Mouse (Mus musculus) monocyte, adult 2 months (primary cell): ENCODE data around the gene Fbn1.

ENCODE experiments used
- DNase-seq, 2 experiments: peaks; one replicate each; pipeline ENCODE4 v3.0.0; 2022; ENCODE audit warnings: low spot score in 2 of 2, low read depth in 1 of 2

Fbn1 gene

DNA sequence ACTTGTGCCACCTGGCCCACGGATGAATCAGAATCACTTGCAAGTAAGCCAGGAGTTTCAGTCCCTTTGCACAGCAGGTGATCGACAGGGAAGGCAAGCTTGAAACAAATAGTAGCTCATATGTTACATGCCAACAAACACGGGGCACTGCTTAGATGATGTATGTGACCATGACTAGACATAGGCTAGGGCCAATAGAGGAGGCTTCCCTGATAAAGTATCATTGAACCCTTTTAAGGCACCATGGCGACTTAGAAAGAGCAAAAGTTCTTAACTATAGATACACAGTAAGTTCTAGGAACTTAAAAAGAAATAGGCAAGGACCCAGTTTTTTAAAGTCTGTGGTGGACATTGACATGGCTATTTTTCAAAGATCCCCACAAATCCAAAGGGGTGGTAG lies at the start of gene Fbn1:
Gene Fbn1 (minus strand): TSS at position 101 of the 400 bp plus-strand sequence.
- DNase-seq = no peak

DNA sequence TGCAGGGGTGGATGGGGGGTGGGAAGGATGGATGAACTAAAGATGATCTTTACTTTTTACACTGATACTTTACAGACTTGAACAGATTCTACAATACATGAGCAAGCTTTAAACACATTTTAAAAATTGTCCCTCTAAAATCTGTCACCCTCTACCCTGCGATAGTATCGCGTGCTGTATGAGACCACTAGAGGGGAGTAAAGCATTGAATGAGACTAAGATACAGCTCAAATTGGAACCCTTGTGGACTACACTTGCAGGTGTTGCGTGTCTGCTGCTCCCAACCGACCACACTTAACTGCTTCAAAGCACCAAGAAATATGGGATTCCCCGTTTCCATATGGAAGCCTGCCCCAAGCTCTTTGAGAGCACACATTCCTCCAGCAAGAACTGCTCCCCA lies 48.0 kb upstream of the Fbn1 start:
- no peak for DNase-seq

DNA sequence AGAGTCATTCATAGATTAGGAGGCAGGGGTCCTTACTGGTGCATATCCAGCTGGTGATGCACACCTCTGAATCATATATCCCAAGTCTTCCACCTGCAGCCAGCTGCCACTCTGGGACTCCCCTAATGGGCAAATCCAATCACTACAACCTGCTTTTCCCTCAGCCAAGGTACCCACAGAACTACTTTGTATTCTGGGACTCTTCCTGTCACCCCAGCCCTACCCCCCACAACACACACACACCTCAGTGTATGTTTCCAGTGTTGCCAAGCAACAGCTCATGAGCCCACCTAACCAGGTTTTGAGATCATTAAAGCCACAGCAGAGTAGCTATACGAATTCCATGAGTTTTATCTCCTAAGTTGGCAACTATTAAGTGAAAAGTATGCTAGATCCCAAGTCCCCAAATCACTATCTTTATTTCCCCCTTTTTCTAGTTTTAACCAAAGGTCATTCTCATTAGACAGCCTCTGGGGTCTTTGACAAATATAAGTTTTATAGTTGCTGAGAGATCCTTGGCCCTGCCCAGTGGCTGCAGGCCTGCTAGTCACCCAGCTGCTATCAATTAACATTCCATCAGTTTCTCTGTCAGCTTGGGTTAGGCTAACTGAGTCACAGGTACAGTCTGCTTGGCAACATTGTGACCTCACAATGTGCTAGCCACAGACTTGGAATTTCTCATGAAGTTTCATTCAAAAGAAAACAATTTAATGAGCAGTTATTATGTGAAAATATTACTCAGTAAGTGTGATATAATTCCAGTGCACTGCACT lies 41.2 kb upstream of the Fbn1 start:
- no peak for DNase-seq

DNA sequence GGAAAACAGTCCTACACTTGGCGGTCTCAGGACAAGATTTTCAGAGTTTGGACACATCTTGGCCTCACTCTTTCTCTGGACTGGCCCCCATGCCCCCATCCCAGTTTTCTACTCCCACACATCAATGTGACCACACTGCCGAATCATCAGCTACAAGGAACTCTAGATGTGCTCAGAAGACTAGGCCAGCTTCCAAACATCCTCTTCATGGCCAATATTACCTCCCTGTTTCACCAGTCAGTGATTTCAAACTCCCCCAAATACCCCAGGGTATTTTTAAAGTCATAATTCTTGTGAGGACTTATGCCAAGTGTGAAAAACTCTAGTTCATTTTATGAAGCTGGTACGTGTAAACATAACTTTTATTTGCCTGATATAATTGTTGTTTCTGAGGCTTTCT lies 37.2 kb upstream of the Fbn1 start:
- no peak for DNase-seq

DNA sequence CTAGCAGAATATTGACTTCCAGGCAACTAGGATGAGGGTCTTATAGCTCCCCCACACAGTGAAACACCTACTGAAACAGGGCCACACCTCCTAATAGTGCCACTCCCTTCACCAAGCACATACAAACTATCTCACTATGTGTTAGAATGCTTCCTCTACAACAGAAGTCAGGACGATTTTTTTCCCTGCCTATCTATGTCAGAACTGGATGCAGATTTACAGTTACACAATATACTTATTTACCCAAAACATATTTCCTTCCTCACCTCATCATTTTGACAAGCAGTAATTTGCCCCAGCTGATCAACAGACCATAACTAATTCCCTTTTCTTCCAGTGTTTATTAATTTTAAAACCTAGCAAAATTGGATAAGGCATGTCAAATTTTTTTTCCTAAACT lies 35.9 kb upstream of the Fbn1 start:
- no peak for DNase-seq

DNA sequence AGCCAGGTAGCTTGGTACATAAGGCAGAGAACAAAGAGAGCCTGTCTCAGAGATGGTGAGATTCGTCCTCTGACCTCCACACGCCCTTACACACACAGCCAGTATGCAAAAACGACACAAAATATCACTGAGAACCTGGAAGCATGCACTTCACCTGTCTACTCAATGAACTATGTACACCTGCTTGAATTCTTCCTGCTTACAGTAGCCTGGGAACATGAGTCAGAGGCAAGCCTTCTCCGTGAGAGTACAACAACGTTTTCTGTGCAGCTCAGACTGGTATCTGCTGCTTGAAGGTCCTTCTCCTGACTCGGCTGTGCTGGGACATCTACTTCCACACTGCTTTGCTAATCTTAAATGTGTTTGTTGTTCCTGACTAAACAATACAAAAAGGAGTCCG lies 33.7 kb upstream of the Fbn1 start:
- no peak for DNase-seq

DNA sequence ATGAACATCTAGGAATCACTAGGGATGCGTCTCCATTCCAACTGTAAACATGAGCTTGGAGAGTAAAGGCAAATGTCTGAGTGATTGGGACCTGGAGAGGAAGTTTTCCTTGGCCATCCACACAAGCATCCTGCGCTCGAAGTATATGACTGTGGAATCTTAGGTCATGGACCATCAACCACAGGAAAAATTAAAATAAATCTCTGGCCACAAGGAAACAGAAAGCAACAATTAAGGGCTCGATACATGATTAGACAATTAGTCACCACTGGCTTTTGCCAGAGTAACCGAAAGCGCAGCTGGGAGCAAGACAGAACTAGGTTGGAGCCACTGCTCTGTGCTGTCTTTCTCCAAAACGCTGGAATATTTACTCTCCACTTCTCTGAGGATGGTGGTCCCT lies 32.8 kb upstream of the Fbn1 start:
- DNase-seq = no peak

DNA sequence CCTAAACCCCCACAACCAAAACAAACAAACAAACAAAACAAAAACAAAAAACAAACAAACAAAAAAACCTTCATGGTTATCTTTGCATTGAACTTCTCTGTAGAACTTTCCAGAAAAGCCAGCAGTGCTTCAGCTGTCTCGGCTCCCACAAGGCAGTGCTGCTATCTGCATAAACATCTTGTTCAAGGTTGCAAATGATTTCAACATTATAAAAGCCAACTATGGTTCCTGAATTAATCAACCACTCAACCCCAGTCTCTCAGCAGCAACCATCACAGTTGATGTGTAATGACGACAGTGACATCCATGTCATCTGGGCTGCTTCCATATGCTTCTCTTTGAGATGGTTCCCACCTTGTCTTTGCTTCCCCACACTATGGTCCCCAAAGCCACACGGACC lies 31.8 kb upstream of the Fbn1 start:
- no peak for DNase-seq

DNA sequence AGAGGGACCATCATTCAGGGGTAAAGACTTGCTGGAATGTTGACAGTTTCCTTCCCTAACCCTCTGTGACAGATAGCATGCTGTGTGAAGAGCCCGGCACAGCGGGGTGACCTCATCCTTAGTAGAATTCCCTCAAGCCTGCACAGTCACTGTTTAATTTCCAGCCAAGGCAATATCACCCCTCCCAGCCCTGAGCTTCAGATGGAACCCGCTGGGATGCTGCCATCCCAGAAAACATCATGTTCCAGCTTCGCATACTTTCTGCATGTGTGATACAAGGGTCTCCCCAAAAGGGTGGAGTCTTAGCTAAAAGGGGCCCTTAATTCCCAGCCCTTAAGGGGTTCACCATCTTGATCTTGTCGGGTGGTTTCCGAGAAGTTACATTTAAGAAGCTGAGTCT lies 22.9 kb upstream of the Fbn1 start:
- no peak for DNase-seq

DNA sequence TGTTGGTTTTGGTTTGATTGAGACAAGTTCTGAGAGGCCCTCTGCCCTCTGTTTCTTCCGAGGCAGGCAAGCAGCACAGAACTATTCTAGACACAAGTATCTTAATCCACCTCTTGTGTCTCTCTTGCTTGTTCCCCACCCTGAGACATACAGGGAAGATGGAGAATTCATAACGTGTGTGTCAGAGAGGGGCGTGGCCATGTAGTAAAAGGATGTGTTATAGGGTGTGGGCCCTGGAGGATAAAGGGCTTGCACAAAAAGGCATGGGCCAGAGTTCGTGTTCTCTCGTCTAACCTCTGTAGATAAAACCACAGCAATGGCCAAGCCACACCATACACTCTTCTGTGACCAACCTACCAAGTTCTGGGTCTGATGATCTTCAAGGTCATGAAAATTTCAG lies 18.8 kb upstream of the Fbn1 start:
- DNase-seq = no peak

DNA sequence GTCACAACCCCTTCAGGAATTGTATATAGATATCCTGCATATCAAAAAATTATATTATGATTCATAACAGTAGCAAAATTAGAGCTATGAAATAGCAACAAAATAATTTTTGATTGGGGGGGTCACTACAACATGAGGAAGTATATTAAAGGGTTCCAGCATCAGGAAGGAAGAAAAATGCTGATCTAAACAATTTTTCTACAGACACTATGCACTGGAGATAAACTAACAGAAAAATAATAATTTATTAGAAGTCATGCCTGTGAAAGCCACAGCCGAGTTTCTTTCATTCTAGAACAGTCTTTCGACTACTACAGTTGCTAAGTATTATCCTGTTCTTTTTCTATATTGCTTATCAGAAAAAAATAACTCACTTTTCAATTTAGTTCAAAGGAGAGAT lies 17.7 kb upstream of the Fbn1 start:
- no peak for DNase-seq

DNA sequence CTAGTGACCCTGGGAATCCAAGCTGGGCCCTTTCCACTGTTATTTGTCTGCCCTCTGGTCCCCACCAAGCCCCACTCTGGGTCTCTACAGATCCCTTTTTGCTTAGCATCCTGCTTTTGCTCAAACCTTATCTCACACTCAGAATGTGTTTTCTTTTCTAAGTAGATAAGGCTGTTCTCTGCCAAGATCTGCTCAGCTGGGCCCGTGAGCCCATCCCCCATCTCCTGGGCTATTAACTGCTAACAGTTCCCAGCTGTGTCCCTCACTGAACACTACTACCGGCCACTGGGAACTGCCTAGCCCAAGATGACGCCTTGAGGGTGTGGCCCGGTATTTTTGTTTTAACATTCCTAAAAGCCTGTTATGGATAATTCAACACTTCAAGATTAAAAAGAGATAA lies 8.8 kb upstream of the Fbn1 start:
- no peak for DNase-seq

DNA sequence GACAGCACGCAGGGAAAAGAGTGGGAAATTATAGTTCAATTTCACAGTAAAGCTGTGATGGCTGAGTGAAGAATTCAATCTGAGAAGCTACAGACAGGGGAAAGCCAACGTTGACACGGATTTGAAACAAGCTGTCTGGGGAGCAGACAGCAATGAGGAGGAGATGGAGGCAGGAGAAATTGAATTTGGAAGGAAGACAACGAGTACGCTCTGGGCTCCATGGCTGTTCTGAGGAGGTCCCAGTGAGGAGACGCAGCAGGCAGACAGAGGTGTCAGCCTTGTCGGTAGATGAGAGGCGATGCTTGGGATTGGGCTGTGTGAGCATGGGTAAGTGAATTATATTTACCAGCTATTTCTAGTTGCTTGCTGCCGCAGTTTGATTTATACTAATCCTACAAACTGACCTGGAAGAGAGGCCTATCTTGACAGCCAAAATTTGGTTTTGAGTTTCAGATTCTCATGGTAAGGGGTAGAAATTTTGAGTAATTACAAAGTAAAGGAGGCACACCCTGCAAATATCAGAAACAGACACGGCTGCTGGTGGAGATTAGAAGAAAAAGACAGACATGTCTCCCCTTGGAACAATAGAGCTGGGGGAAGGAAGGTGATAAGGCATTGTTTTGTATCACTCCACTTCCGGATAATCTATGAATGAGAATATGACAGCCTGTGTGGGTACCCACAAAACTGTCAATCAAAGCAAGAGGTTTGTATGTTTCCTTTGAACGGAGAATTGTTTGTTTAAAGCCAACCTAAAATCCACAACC lies 7.7 kb upstream of the Fbn1 start:
- no peak for DNase-seq

DNA sequence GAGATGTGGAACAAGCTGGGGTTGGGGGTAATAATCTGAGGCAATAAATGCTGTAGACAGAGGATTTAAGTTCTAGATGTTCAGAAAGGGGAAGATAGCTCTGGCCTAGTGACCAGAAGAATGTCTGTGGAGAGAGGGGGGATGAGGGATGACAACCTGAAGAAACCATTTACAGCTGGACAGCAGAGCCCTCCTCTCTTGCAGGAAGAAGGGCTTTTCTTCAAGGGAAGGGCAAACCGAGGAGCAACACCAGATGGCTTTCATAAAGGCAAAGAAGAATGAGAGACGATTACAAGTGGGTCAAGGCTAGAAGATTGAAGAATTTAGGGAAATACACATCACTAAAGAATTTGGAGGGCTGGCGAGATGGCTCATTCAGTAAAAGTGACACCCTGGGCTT lies 6.6 kb upstream of the Fbn1 start:
- no peak for DNase-seq

DNA sequence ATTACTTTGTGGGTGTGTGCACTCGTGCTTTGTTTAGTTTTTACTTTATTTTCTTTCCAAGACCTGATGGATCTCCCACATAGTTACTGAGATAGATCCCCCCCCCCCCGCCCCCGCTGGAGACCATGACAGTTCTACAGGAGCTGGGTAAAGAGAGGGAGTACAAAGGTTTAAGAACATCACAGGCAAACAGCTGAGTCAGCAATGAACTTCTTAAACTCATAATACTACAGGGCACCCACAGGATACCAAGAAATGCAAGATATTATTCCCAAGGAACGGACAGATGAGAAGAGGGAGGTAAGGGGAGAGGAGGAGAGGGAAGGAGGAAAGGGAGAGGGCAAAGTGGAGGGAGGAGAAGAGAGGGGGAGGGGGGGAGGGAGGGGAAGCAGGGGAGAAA lies 4.8 kb upstream of the Fbn1 start:
- DNase-seq = no peak

DNA sequence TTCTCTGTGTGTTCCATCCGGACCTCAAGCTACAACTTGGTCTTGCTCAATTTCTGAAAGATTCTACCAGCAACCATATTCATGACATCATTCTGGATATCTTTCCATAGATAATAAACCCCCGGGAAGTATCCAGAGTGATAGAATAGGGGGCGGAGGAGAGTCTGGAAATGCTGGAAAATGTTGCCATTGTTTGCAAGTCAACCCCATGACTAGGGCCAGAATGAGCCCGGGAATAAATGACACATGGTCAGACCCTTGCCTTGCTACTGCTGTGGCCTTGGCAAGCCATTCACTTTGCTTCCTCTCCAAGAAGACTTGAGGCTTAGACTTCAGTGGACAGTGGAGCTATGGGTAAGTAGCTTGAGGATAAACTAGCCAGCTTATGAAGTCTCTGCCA lies 4.1 kb upstream of the Fbn1 start:
- no peak for DNase-seq

DNA sequence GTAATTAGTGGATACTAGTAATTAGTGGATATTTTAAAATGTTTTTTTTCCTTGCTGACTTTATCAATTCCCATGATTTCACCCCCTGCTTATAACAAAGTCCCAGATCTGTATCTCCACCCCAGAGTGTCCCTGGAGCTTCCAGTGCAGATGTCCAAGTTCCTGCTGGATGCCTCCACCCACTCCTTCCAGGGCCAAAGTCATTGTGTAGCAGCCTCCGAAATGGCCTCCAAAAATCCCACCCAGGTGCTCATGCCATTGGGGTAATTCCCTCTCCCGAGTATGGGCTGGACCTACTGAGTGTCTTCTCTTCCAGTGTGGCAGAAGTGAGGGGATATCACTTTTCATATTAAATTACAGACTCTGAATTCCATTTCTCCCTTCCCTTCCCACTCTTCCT lies 3.0 kb upstream of the Fbn1 start:
- no peak for DNase-seq

DNA sequence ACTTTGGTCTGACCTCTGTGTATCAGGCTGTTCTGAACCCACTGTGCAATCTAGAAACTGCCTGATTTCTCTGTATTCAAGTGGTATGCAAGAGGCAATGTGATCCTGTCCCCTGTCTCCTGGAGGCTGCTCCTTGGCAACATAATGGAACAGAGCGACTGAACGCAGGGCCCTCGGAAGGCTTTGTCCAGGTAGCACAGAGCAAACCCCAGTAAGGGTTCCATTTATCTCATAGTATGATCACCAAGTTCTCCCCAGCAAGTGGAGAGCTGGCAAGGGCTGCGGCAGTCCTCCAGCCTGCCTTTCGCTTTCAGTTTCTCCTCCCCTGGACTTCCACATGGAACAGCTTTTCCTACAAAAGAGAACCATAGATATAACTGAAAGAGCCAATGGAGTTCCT lies 588 bp upstream of the Fbn1 start:
- no peak for DNase-seq

DNA sequence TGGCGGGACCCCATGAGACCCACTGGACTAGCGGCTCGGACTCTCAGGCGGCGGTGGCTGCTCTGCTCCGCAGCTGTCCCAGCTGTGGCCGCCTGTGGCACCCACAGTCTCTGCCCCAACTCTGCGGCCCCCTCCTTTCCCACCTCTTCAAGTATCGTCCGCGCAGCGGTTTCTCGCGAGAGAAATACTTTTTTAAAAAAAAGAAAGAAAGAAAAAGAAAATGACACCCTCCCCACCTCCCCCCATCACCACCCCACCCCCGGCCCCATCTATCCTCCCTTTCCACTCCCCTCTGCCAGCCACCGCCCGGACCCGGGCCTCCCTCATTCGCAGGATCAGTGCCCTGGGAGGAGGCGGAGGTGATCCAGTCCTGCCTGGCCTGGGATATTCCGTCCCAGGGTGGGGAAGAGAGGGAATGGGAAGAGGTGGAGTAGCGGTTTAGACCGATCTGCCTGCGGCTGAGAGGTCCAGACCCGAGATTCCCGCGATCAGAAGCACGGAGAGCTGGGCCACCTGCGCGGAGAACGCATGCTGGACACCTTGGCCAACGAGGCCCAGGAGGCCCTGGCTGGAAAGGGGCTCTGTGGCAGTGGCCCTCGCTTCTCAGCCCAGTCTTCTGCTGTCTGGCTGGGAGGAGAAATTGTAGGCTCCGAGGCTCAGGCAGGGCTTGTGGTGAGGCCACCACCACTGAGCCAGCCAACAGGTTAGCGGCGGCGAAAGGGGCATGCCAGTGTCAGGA lies 1.3 kb downstream of the Fbn1 start:
- no peak for DNase-seq

DNA sequence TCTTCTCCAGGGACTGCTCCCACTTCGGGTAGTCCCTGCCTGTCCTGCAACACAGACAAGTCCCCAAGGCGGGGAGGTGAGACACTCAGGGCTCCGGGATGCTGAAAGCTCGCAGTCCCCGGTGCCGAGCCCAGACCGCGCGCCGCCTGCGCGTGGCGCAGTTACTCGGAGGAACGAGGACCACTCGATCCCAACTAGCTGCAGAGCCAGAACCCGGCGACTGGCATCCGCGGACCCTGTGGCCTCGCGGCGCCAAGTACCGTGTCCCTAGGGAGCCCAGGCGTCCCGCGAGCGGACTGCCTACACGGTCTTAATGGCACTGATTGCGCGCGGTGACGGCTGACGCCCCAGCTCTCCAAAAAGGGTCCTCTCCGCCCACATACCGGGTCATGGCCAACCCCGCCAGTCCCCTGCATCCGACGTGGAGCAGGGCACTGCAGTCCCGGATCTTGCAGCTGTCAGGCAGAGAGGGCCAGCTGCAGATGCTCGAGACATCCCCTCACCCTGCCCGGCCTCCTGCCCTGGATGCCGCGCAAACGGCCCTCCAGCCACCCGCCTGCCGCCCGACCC lies 2.0 kb downstream of the Fbn1 start:
- DNase-seq = no peak

DNA sequence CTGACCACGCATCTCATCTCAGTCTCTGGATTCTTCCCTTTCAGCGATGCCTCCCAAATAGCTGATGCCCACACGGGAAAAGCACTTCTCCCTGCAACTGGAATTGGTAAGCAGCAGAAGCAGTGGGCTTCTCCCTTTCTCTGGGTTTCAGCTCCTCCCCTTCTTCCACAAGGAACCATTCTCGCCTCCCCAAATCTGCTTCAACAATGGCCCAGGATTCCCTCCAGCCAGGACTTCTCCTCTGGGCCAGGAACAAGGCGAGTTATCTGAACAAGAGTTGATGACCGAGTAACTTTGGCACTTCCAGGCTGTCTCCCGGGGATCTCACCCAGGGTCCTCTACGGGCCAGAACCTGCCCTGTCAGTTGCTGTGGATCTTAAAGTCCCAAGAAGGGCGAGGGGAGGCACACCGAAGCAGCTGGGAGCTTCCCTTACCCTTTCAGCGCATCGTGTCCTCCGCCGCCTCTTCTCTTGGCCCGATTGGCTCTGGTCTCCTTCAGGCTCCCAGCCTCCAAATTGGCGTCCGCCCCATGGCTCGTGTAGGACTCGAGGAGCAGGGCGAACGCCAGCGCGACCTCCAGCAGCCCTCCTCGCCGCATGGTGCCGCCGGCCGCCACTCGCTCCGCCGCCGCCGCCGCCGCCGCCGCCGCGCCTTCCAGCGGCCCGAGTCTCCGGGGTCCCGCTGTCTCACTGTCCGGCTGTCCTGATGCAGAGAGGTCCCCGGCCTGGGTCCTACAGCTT lies 2.6 kb downstream of the Fbn1 start, which contains the start of gene Gm9913:
Gene Gm9913 (plus strand): TSS at position 84 of the 740 bp plus-strand sequence.
- no peak for DNase-seq
